Mouse (Mus musculus): ENCODE results near the gene Dll1. TPM values are rescaled to one million over a fixed set of nuclear protein-coding genes. Genes with fewer than 3 reads are reported as not detected.
A peak's percentile ranks its signal among the peaks of the same experiment; 100 is the strongest.

The Dll1 gene
- total RNA-seq, 2 experiments from 2014 or later: 3.0 to 4.1 TPM

GRCm38 (mm10) chr17:15354006-15354405 lies 22.7 kb downstream of the Dll1 start:
- no peak for DNase-seq
- intact Hi-C loops (cut with DNase I): no loop called here
- TF ChIP-seq CTCF (IDR thresholded peaks at IDR 0.05): no peak
- no peak overlapping the region for H3K27ac ChIP-seq
- no peak overlapping the region for H3K4me3 ChIP-seq

GRCm38 (mm10) chr17:15352869-15353610 lies 23.6 kb downstream of the Dll1 start:
- intact Hi-C loops (cut with DNase I): no loop called here
- DNase-seq: no peak
- Histone ChIP-seq H3K4me3 (no peak overlapping the region), H3K27ac (peak overlapping the region; percentile 32; the same call in 1 of the 2 replicates)
- TF ChIP-seq CTCF (IDR thresholded peaks at IDR 0.05): no peak

- no peak for TF ChIP-seq CTCF (IDR thresholded peaks at IDR 0.05)
- Histone ChIP-seq H3K27ac (no peak overlapping the region), H3K4me3 (no peak overlapping the region)
- DNase-seq: no peak
- intact Hi-C loops (cut with DNase I): no loop called here
These were observed 26.5 kb downstream of the Dll1 start for GRCm38 (mm10) chr17:15350152-15350551.

- no peak overlapping the region for H3K27ac ChIP-seq
- no peak for DNase-seq
- TF ChIP-seq CTCF (IDR thresholded peaks at IDR 0.05): no peak
- intact Hi-C loops (cut with DNase I): no loop called here
- H3K4me3 ChIP-seq: no peak overlapping the region
These were observed 33.4 kb downstream of the Dll1 start for GRCm38 (mm10) chr17:15343071-15343822.

- TF ChIP-seq CTCF (IDR thresholded peaks at IDR 0.05): no peak
- Histone ChIP-seq H3K4me3 (no peak overlapping the region), H3K27ac (no peak overlapping the region)
- DNase-seq: no peak
- intact Hi-C loops (cut with DNase I): no loop called here
These were observed 38.8 kb downstream of the Dll1 start for GRCm38 (mm10) chr17:15337906-15338305.

- intact Hi-C loops (cut with DNase I): loop anchor here (5.0 kb wide), 2 partner anchors 43 to 138 kb away; no protein-coding TSS in a partner anchor
- TF ChIP-seq CTCF (IDR thresholded peaks at IDR 0.05): no peak
- DNase-seq: no peak
- no peak overlapping the region for H3K4me3 ChIP-seq
- H3K27ac ChIP-seq: no peak overlapping the region
These were observed 46.8 kb downstream of the Dll1 start for GRCm38 (mm10) chr17:15329740-15330318.

GRCm38 (mm10) chr17:15327106-15327505 lies 49.6 kb downstream of the Dll1 start:
- no peak for TF ChIP-seq CTCF (IDR thresholded peaks at IDR 0.05)
- Histone ChIP-seq H3K27ac (peak overlapping the region; percentile 73), H3K4me3 (no peak overlapping the region)
- peak; percentile 90 for DNase-seq
- intact Hi-C loops (cut with DNase I): loop anchor here (5.0 kb wide), 2 partner anchors 40 to 135 kb away; no protein-coding TSS in a partner anchor

- Histone ChIP-seq H3K4me3 (no peak overlapping the region), H3K27ac (peak overlapping the region; percentile 73; the same call in 1 of the 2 replicates)
- peak; percentile 20 for DNase-seq
- no peak for TF ChIP-seq CTCF (IDR thresholded peaks at IDR 0.05)
- intact Hi-C loops (cut with DNase I): loop anchor here (5.0 kb wide), 2 partner anchors 39 to 134 kb away; no protein-coding TSS in a partner anchor
These were observed 50.5 kb downstream of the Dll1 start for GRCm38 (mm10) chr17:15325976-15326842.

- no peak for TF ChIP-seq CTCF (IDR thresholded peaks at IDR 0.05)
- no peak overlapping the region for H3K27ac ChIP-seq
- intact Hi-C loops (cut with DNase I): no loop called here
- H3K4me3 ChIP-seq: no peak overlapping the region
- peak; percentile 20 for DNase-seq
These were observed 53.4 kb downstream of the Dll1 start for GRCm38 (mm10) chr17:15323191-15323834.

Other genes starting within 250 kb of the Dll1 start
- gene Fam120b, start 19.3 kb upstream of the Dll1 start, total RNA-seq (2021): 10 to 100 TPM; 10.9 to 12.8 TPM
- 100 to 1,000 TPM; 106 to 111 TPM for gene Psmb1, start 122.9 kb upstream of the Dll1 start, total RNA-seq (2021)
- 1 to 10 TPM; 7.8 to 9.1 TPM for gene Tbp, start 123.0 kb upstream of the Dll1 start, total RNA-seq (2021)
- gene Pdcd2, start 150.4 kb upstream of the Dll1 start, total RNA-seq (2021): 10 to 100 TPM; 19.5 to 20.5 TPM
- gene Prdm9, start 187.5 kb upstream of the Dll1 start, total RNA-seq (2021): 1 to 10 TPM; 2.9 TPM